ENCODE assay signal across 7 mouse cellular contexts in the genomic region with DNA sequence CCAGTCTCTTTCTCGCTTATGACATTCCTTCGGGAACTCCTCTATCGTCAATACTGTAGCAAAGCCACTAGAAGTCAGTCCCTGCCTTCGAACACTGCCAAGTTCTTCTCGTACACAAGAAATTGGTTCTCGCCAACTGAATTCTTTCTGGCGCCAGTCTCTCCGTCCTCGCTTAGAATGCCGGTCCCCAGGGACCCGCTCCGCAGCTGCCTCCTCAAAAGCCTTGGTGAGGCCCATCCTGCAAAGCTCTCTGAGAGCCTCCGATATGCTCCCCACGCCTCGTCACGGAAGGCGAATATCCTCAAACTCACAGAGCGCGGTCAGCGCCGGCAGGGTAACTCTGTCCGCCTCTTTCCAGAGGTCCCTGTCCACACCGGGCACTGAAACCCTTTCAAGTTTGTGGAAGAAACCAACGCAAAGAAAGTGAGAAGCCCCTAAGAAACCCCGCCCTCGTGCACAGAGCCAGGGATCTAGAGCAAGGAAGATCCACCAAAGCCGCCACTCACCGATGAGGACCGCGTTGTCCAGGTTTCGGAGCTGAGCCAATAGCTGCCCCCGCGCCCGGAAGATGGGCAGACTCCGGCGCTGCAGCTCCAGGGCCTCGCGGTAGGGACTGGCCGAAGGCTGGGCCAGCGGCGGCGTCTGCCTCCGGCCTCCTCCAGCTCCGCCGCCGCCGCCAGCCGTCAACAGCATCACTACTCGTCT. TPM values are rescaled to one million over a fixed set of nuclear protein-coding genes. Genes with fewer than 3 reads are reported as not detected.
DNase-seq lines count a peak whose midpoint lies in the region; ATAC-seq and TF ChIP-seq lines count a peak whose summit lies in the region.

No protein-coding gene starts in this region.

- H3K9me3 ChIP-seq in neural tube, embryonic 11.5 days (ENCODE audit: control insufficient read depth, low read length), result no peaks in the 10 kb centered on the region
- H3K9me3 ChIP-seq in forebrain, embryonic 16.5 days (ENCODE audit: control insufficient read depth, low read length), result no peaks in the 10 kb centered on the region
- H3K9me3 ChIP-seq in limb, embryonic 15.5 days, result no peaks in the 10 kb centered on the region
- H3K9me3 ChIP-seq in neural tube, embryonic 14.5 days (ENCODE audit: control insufficient read depth, low read length), result no peaks in the 10 kb centered on the region

- peak overlapping the region; percentile 72 for H3K9ac ChIP-seq in neural tube, embryonic 11.5 days (ENCODE audit: low read length)
- H3K9ac ChIP-seq in forebrain, embryonic 16.5 days (replicated peaks; ENCODE audit: low read depth, low read length), result peak overlapping the region; percentile 71
- peak overlapping the region; percentile 69 for H3K9ac ChIP-seq in limb, embryonic 15.5 days
- H3K9ac ChIP-seq in neural tube, embryonic 14.5 days (replicated peaks; ENCODE audit: low read depth, low read length), result peak overlapping the region; percentile 65

- H3K4me3 ChIP-seq in neural tube, embryonic 11.5 days (ENCODE audit: low read depth, low read length), result peak overlapping the region; percentile 86
- peak overlapping the region; percentile 98 for H3K4me3 ChIP-seq in forebrain, embryonic 16.5 days (replicated peaks; ENCODE audit: low read length)
- peak overlapping the region; percentile 99 for H3K4me3 ChIP-seq in limb, embryonic 15.5 days
- peak overlapping the region; percentile 81 for H3K4me3 ChIP-seq in neural tube, embryonic 14.5 days (ENCODE audit: low read depth, low read length)

- peaks cover 3% of the 10 kb centered on the region; the same call in 1 of the 2 replicates for H3K4me1 ChIP-seq in neural tube, embryonic 11.5 days (ENCODE audit: control insufficient read depth, insufficient read depth, low read length)
- peaks cover 18% of the 10 kb centered on the region for H3K4me1 ChIP-seq in forebrain, embryonic 16.5 days (replicated peaks; ENCODE audit: control insufficient read depth, insufficient read depth, low read length)
- H3K4me1 ChIP-seq in limb, embryonic 15.5 days, result peaks cover 21% of the 10 kb centered on the region
- peaks cover 12% of the 10 kb centered on the region; the same call in 1 of the 2 replicates for H3K4me1 ChIP-seq in neural tube, embryonic 14.5 days (ENCODE audit: control insufficient read depth, insufficient read depth, low read length)

- DNase-seq in neural tube, embryonic 11.5 days (ENCODE audit: low spot score), result peak; percentile 68
- no peak for DNase-seq in neural tube, embryonic 10.5 days (ENCODE audit: extremely low spot score, low spot score)
- peak; percentile 49 for DNase-seq in brain, embryonic 14.5 days (ENCODE audit: low read depth)
- no peak for DNase-seq in adrenal gland, adult 2 months

- peak overlapping the region; percentile 64 for H3K27ac ChIP-seq in neural tube, embryonic 11.5 days (ENCODE audit: low read depth, low read length)
- peak overlapping the region; percentile 58; the same call in 1 of the 2 replicates for H3K27ac ChIP-seq in forebrain, embryonic 16.5 days (ENCODE audit: low read length)
- peak overlapping the region; percentile 89 for H3K27ac ChIP-seq in limb, embryonic 15.5 days
- peak overlapping the region; percentile 57 for H3K27ac ChIP-seq in neural tube, embryonic 14.5 days (ENCODE audit: low read depth, low read length)

- peak; percentile 72 for ATAC-seq in neural tube, embryonic 11.5 days (ENCODE audit: insufficient read depth, low FRiP score, low TSS enrichment)
- no peak; the same call in 1 of the 2 replicates for ATAC-seq in forebrain, embryonic 16.5 days
- ATAC-seq in limb, embryonic 15.5 days (ENCODE audit: insufficient number of reproducible peaks, low FRiP score, low TSS enrichment, low read depth), result peak; percentile 72
- peak; percentile 80 for ATAC-seq in neural tube, embryonic 14.5 days (ENCODE audit: low read depth)

- under 1% methylated on average over 49 of the region's 49 CpGs for WGBS in neural tube, embryonic 11.5 days
- WGBS in forebrain, embryonic 16.5 days, result under 1% methylated on average over 49 of the region's 49 CpGs
- WGBS in limb, embryonic 15.5 days, result under 1% methylated on average over 49 of the region's 49 CpGs
- under 1% methylated on average over 49 of the region's 49 CpGs for WGBS in neural tube, embryonic 14.5 days

- no peak for TF ChIP-seq CTCF in brain, embryonic 14.5 days (IDR thresholded peaks at IDR 0.05; ENCODE audit: borderline replicate concordance, extremely low read depth, insufficient read depth, insufficient read length)

- peak overlapping the region; percentile 46 for H3K4me2 ChIP-seq in neural tube, embryonic 11.5 days (ENCODE audit: low read depth)
- H3K4me2 ChIP-seq in forebrain, embryonic 16.5 days (ENCODE audit: low read length), result peak overlapping the region; percentile 98
- peak overlapping the region; percentile 82 for H3K4me2 ChIP-seq in limb, embryonic 15.5 days
- H3K4me2 ChIP-seq in neural tube, embryonic 14.5 days (ENCODE audit: low read depth, low read length), result peak overlapping the region; percentile 83

- H3K36me3 ChIP-seq in neural tube, embryonic 11.5 days (ENCODE audit: control insufficient read depth, insufficient read depth, low read length), result peaks cover 5% of the 10 kb centered on the region
- peaks cover 2% of the 10 kb centered on the region; the same call in 1 of the 2 replicates for H3K36me3 ChIP-seq in forebrain, embryonic 16.5 days (ENCODE audit: control insufficient read depth, insufficient read depth)
- H3K36me3 ChIP-seq in limb, embryonic 15.5 days, result peaks cover 31% of the 10 kb centered on the region
- peaks cover 10% of the 10 kb centered on the region for H3K36me3 ChIP-seq in neural tube, embryonic 14.5 days (ENCODE audit: control insufficient read depth, insufficient read depth, low read length)

- no peaks in the 10 kb centered on the region for H3K27me3 ChIP-seq in neural tube, embryonic 11.5 days (ENCODE audit: control insufficient read depth, insufficient read depth, low read length)
- no peaks in the 10 kb centered on the region for H3K27me3 ChIP-seq in forebrain, embryonic 16.5 days (replicated peaks; ENCODE audit: control insufficient read depth, insufficient read depth, low read length)
- H3K27me3 ChIP-seq in limb, embryonic 15.5 days, result no peaks in the 10 kb centered on the region
- H3K27me3 ChIP-seq in neural tube, embryonic 14.5 days (ENCODE audit: control insufficient read depth, insufficient read depth, low read length), result no peaks in the 10 kb centered on the region

- no peak for TF ChIP-seq POLR2A in brain, embryonic 14.5 days (IDR thresholded peaks at IDR 0.05; ENCODE audit: borderline replicate concordance, extremely low read depth, insufficient read depth, insufficient read length, poor library complexity, severe bottlenecking)

RNA-seq across cellular contexts. Expression of gene Dhx33, which starts 0.5 kb away (rescaled TPM):
- 21.8 and 22.2 TPM in 2 replicates for polyA plus RNA-seq in neural tube, embryonic 11.5 days (2014; fragmentation: Nextera tagmentation; extraction: Ambion mirVana)
- 27.9 and 28.1 TPM in 2 replicates for polyA plus RNA-seq in brain, embryonic 14.5 days (2012; rRNA removed)
- polyA plus RNA-seq in forebrain, embryonic 16.5 days (2015; fragmentation: Nextera tagmentation; extraction: Ambion mirVana), result 19.4 and 20.9 TPM in 2 replicates
- 15.9 and 17.1 TPM in 2 replicates for polyA plus RNA-seq in limb, embryonic 15.5 days (2015; fragmentation: Nextera tagmentation; extraction: Ambion mirVana)
- 16.8 and 19.3 TPM in 2 replicates for polyA plus RNA-seq in neural tube, embryonic 14.5 days (2014; fragmentation: Nextera tagmentation; extraction: Ambion mirVana)
- 10 to 100 TPM; 20.4 to 35.6 TPM for total RNA-seq in adrenal gland, adult 2 months (2021)
- polyA plus RNA-seq in adrenal gland, adult 2 months (2012; rRNA removed), result 28.0 and 46.2 TPM in 2 replicates

RNA-seq across cellular contexts. Expression of gene Mis12, which starts 15.6 kb away (rescaled TPM):
- polyA plus RNA-seq in neural tube, embryonic 11.5 days (2014; fragmentation: Nextera tagmentation; extraction: Ambion mirVana), result 44.8 and 51.8 TPM in 2 replicates
- polyA plus RNA-seq in brain, embryonic 14.5 days (2012; rRNA removed), result 17.9 and 20.9 TPM in 2 replicates
- polyA plus RNA-seq in forebrain, embryonic 16.5 days (2015; fragmentation: Nextera tagmentation; extraction: Ambion mirVana), result 41.4 and 46.2 TPM in 2 replicates
- 40.8 and 43.3 TPM in 2 replicates for polyA plus RNA-seq in limb, embryonic 15.5 days (2015; fragmentation: Nextera tagmentation; extraction: Ambion mirVana)
- polyA plus RNA-seq in neural tube, embryonic 14.5 days (2014; fragmentation: Nextera tagmentation; extraction: Ambion mirVana), result 20.9 and 30.3 TPM in 2 replicates
- total RNA-seq in adrenal gland, adult 2 months (2021), result 10 to 100 TPM; 16.8 to 22.5 TPM
- 0.71 and 1.2 TPM in 2 replicates for polyA plus RNA-seq in adrenal gland, adult 2 months (2012; rRNA removed)

RNA-seq across cellular contexts. Expression of gene Derl2, which starts 15.9 kb away (rescaled TPM):
- 37.8 and 42.3 TPM in 2 replicates for polyA plus RNA-seq in neural tube, embryonic 11.5 days (2014; fragmentation: Nextera tagmentation; extraction: Ambion mirVana)
- polyA plus RNA-seq in brain, embryonic 14.5 days (2012; rRNA removed), result 27.2 and 31.4 TPM in 2 replicates
- polyA plus RNA-seq in forebrain, embryonic 16.5 days (2015; fragmentation: Nextera tagmentation; extraction: Ambion mirVana), result 36.8 and 39.9 TPM in 2 replicates
- 49.6 and 51.4 TPM in 2 replicates for polyA plus RNA-seq in limb, embryonic 15.5 days (2015; fragmentation: Nextera tagmentation; extraction: Ambion mirVana)
- polyA plus RNA-seq in neural tube, embryonic 14.5 days (2014; fragmentation: Nextera tagmentation; extraction: Ambion mirVana), result 28.6 and 34.1 TPM in 2 replicates
- 10 to 100 TPM; 81.4 to 86.1 TPM for total RNA-seq in adrenal gland, adult 2 months (2021)
- 8.4 and 9.1 TPM in 2 replicates for polyA plus RNA-seq in adrenal gland, adult 2 months (2012; rRNA removed)

RNA-seq across cellular contexts. Expression of gene C1qbp, which starts 20.9 kb away (rescaled TPM):
- 247 and 255 TPM in 2 replicates for polyA plus RNA-seq in neural tube, embryonic 11.5 days (2014; fragmentation: Nextera tagmentation; extraction: Ambion mirVana)
- polyA plus RNA-seq in brain, embryonic 14.5 days (2012; rRNA removed), result 116 and 141 TPM in 2 replicates
- polyA plus RNA-seq in forebrain, embryonic 16.5 days (2015; fragmentation: Nextera tagmentation; extraction: Ambion mirVana), result 189 and 203 TPM in 2 replicates
- 197 and 200 TPM in 2 replicates for polyA plus RNA-seq in limb, embryonic 15.5 days (2015; fragmentation: Nextera tagmentation; extraction: Ambion mirVana)
- polyA plus RNA-seq in neural tube, embryonic 14.5 days (2014; fragmentation: Nextera tagmentation; extraction: Ambion mirVana), result 173 and 177 TPM in 2 replicates
- total RNA-seq in adrenal gland, adult 2 months (2021), result 100 to 1,000 TPM; 209 to 250 TPM
- 901 and 1,116 TPM in 2 replicates for polyA plus RNA-seq in adrenal gland, adult 2 months (2012; rRNA removed)

RNA-seq across cellular contexts. Expression of gene 6330403K07Rik, which starts 29.6 kb away (rescaled TPM):
- polyA plus RNA-seq in neural tube, embryonic 11.5 days (2014; fragmentation: Nextera tagmentation; extraction: Ambion mirVana), result 101 and 105 TPM in 2 replicates
- polyA plus RNA-seq in brain, embryonic 14.5 days (2012; rRNA removed), result 490 and 561 TPM in 2 replicates
- polyA plus RNA-seq in forebrain, embryonic 16.5 days (2015; fragmentation: Nextera tagmentation; extraction: Ambion mirVana), result 622 and 653 TPM in 2 replicates
- polyA plus RNA-seq in limb, embryonic 15.5 days (2015; fragmentation: Nextera tagmentation; extraction: Ambion mirVana), result 151 and 165 TPM in 2 replicates
- polyA plus RNA-seq in neural tube, embryonic 14.5 days (2014; fragmentation: Nextera tagmentation; extraction: Ambion mirVana), result 228 and 293 TPM in 2 replicates
- 10 to 100 TPM in 1 of 2 experiments, 1 to 10 TPM in 1; 7.8 to 13.8 TPM for total RNA-seq in adrenal gland, adult 2 months (2021)
- 7.4 and 9.2 TPM in 2 replicates for polyA plus RNA-seq in adrenal gland, adult 2 months (2012; rRNA removed)

Comparison
In these comparisons a context has a peak if more than half of its experiments do, and no peak if none do; other contexts are left out.
1. DNase-seq: peak in neural tube, embryonic 11.5 days (single experiment) and brain, embryonic 14.5 days (single experiment); none in neural tube, embryonic 10.5 days (single experiment) and adrenal gland, adult 2 months (single experiment).
2. H3K4me2 ChIP-seq: peak in every context shown above with its lines; median percentile 98 in forebrain, embryonic 16.5 days; 83 in neural tube, embryonic 14.5 days; 82 in limb, embryonic 15.5 days; 46 in neural tube, embryonic 11.5 days.
3. Peak in every context shown above with its lines, with median percentiles within 50 percentile points of each other: H3K27ac ChIP-seq, H3K4me3 ChIP-seq and H3K9ac ChIP-seq.